Mouse (Mus musculus): Measurements from ENCODE around the gene Ehmt2.

DNA sequence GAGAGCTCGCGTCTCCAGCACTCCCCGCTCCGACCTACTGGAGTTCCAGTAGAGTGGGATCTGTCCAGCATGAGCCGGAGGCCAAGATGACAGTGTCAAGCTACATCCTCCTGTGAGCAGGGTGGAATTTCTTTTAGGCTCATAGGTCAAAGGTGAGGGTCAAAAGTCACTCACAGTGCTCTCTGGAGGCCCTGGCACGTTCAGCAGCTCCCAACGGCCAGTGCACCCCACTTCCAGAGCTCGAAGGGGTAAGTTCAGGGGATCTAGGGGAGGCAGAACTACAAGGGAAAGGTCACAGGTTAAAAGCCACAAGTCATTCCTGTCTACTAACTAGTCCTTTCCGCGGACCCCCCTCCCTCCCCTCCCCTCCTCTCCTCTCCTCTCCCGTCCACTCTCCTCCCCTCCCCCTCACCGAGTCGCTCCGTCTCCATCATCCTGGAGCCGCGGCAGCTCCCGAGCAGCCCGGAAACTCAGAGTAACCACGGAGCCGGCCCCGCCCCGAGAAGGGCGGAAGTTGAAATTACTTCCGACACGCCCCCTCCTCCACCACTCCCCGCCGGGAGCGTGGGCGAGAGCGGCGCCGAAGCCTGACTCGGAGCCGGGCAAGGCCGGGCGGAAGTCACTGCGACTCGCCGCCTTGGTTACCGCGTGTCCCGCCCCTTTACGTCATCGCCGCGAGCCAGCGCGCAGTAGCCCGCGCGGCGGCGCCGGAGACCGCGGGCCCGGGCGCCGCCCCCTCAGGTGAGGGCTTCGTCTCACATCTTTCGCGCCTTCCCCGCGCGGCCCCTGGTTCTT is 48.4 kb upstream of the Ehmt2 start, which contains the start of the genes Skiv2l and Nelfe:
- no peak for TF ChIP-seq FLI1 (IDR thresholded peaks at IDR 0.05; ENCODE audit: low read length)
- no peak for TF ChIP-seq GATA1 (IDR thresholded peaks at IDR 0.05; ENCODE audit: borderline replicate concordance, low read length)

All from megakaryocyte, embryonic 14.5 days (primary cell).